Comparison of ENCODE assay signal across 23 mouse cellular contexts in genomic region chr5:135433861-135434260, GRCm38 (mm10). TPM values are rescaled to one million over a fixed set of nuclear protein-coding genes. Genes with fewer than 3 reads are reported as not detected.
DNase-seq lines count a peak whose midpoint lies in the region; ATAC-seq and TF ChIP-seq lines count a peak whose summit lies in the region.
"Had no signal": no experiment of that assay in that cellular context is flagged by ENCODE, and none has a peak within 500 bp of the region (broad histone marks: within the 10 kb centered on the region; RNA-seq: fewer than 3 reads in every experiment).

No protein-coding gene starts in this region.

- TF ChIP-seq POLR2A in ES-Bruce4 (IDR thresholded peaks at IDR 0.05; ENCODE audit: insufficient read depth, low read length) = no peak

- WGBS in intestine, postnatal 0 days = 97% methylated on average over 4 of the region's 4 CpGs
- WGBS in intestine, embryonic 16.5 days = 94% methylated on average over 4 of the region's 4 CpGs
- 99% methylated on average over 4 of the region's 4 CpGs for WGBS in lung, postnatal 0 days

- DNase-seq in lung, postnatal 0 days (ENCODE audit: low spot score) = no peak
- DNase-seq in lung, postnatal 36 days = no peak
- DNase-seq in retina, postnatal 1 day = no peak
- no peak for DNase-seq in heart, postnatal 36 days
- DNase-seq: adrenal gland, postnatal 36 days; cerebellum, postnatal 10 days; gastrocnemius, postnatal 25 days; heart, adult 18-20 months; kidney, postnatal 4 days; lung, postnatal 14 days; thymus, postnatal 25 days had no signal

- H3K27me3 ChIP-seq in intestine, postnatal 0 days (replicated peaks; ENCODE audit: control insufficient read depth, insufficient read depth, low read length) = no peaks in the 10 kb centered on the region
- H3K27me3 ChIP-seq in intestine, embryonic 16.5 days (replicated peaks; ENCODE audit: control insufficient read depth, insufficient read depth, low read length) = no peaks in the 10 kb centered on the region
- H3K27me3 ChIP-seq in lung, postnatal 0 days (replicated peaks; ENCODE audit: insufficient read depth, low read length) = no peaks in the 10 kb centered on the region
- no peaks in the 10 kb centered on the region for H3K27me3 ChIP-seq in ES-Bruce4 (ENCODE audit: control insufficient read depth, insufficient read depth, low read length, poor library complexity, severe bottlenecking)
- H3K27me3 ChIP-seq: forebrain, embryonic 15.5 days; hindbrain, embryonic 13.5 days; intestine, embryonic 15.5 days; kidney, embryonic 15.5 days; stomach, embryonic 15.5 days had no signal

- H3K9ac ChIP-seq in intestine, postnatal 0 days (ENCODE audit: low read depth, low read length) = no peak overlapping the region
- H3K9ac ChIP-seq in intestine, embryonic 16.5 days (ENCODE audit: low read depth, low read length) = no peak overlapping the region
- H3K9ac ChIP-seq in lung, postnatal 0 days (replicated peaks; ENCODE audit: low read depth) = no peak overlapping the region
- no peak overlapping the region for H3K9ac ChIP-seq in ES-Bruce4 (ENCODE audit: low read depth, poor library complexity, severe bottlenecking)
- H3K9ac ChIP-seq: forebrain, embryonic 15.5 days; hindbrain, embryonic 13.5 days; intestine, embryonic 15.5 days; kidney, embryonic 15.5 days; stomach, embryonic 15.5 days had no signal

- no peak overlapping the region for H3K4me3 ChIP-seq in intestine, postnatal 0 days (ENCODE audit: low read depth, low read length)
- H3K4me3 ChIP-seq in intestine, embryonic 16.5 days (ENCODE audit: low read length) = no peak overlapping the region
- no peak overlapping the region for H3K4me3 ChIP-seq in lung, postnatal 0 days (ENCODE audit: low read depth, low read length)
- H3K4me3 ChIP-seq in ES-Bruce4 (ENCODE audit: low read depth, low read length) = no peak overlapping the region
- H3K4me3 ChIP-seq: embryonic facial prominence, embryonic 10.5 days; forebrain, embryonic 15.5 days; hindbrain, embryonic 13.5 days; intestine, embryonic 15.5 days; kidney, embryonic 15.5 days; left cerebral cortex, adult 2 months; stomach, embryonic 15.5 days had no signal

- H3K4me1 ChIP-seq in intestine, postnatal 0 days (replicated peaks; ENCODE audit: control insufficient read depth, insufficient read depth, low read length) = no peaks in the 10 kb centered on the region
- H3K4me1 ChIP-seq in intestine, embryonic 16.5 days (ENCODE audit: control insufficient read depth, insufficient read depth, low read length) = no peaks in the 10 kb centered on the region
- H3K4me1 ChIP-seq in lung, postnatal 0 days (ENCODE audit: insufficient read depth, low read depth, low read length) = no peaks in the 10 kb centered on the region
- no peaks in the 10 kb centered on the region for H3K4me1 ChIP-seq in ES-Bruce4 (ENCODE audit: control insufficient read depth, insufficient read depth, low read length)
- H3K4me1 ChIP-seq: embryonic facial prominence, embryonic 10.5 days; forebrain, embryonic 15.5 days; hindbrain, embryonic 13.5 days; intestine, embryonic 15.5 days; kidney, embryonic 15.5 days; stomach, embryonic 15.5 days had no signal

- intact Hi-C loops in heart, postnatal 36 days (cut with DNase I) = no loop called here

- H3K27ac ChIP-seq in intestine, postnatal 0 days (ENCODE audit: low read depth, low read length) = no peak overlapping the region
- H3K27ac ChIP-seq in intestine, embryonic 16.5 days (ENCODE audit: low read length) = no peak overlapping the region
- no peak overlapping the region for H3K27ac ChIP-seq in lung, postnatal 0 days (ENCODE audit: low read length)
- H3K27ac ChIP-seq in ES-Bruce4 (ENCODE audit: insufficient read depth, low read length) = no peak overlapping the region
- H3K27ac ChIP-seq: embryonic facial prominence, embryonic 10.5 days; forebrain, embryonic 15.5 days; hindbrain, embryonic 13.5 days; intestine, embryonic 15.5 days; kidney, embryonic 15.5 days; left cerebral cortex, adult 2 months; stomach, embryonic 15.5 days had no signal

- H3K4me2 ChIP-seq in intestine, postnatal 0 days (replicated peaks; ENCODE audit: low read depth) = no peak overlapping the region
- no peak overlapping the region for H3K4me2 ChIP-seq in intestine, embryonic 16.5 days (ENCODE audit: low read depth, low read length)
- H3K4me2 ChIP-seq in lung, postnatal 0 days (replicated peaks; ENCODE audit: low read depth, low read length) = no peak overlapping the region
- H3K4me2 ChIP-seq: forebrain, embryonic 15.5 days; hindbrain, embryonic 13.5 days; intestine, embryonic 15.5 days; kidney, embryonic 15.5 days; stomach, embryonic 15.5 days had no signal

- TF ChIP-seq EP300 in lung, postnatal 0 days (IDR thresholded peaks at IDR 0.05) = no peak
- TF ChIP-seq EP300 in ES-Bruce4 (IDR thresholded peaks at IDR 0.05; ENCODE audit: insufficient read depth, low read depth, low read length) = no peak

- H3K36me3 ChIP-seq in intestine, postnatal 0 days (ENCODE audit: control insufficient read depth, insufficient read depth) = peaks cover 27% of the 10 kb centered on the region
- peaks cover 14% of the 10 kb centered on the region for H3K36me3 ChIP-seq in intestine, embryonic 16.5 days (ENCODE audit: control insufficient read depth, insufficient read depth, low read length)
- peaks cover 19% of the 10 kb centered on the region for H3K36me3 ChIP-seq in lung, postnatal 0 days (ENCODE audit: insufficient read depth, low read length)
- peaks cover 9% of the 10 kb centered on the region for H3K36me3 ChIP-seq in ES-Bruce4 (ENCODE audit: control insufficient read depth, insufficient read depth, low read length, poor library complexity, severe bottlenecking)
- H3K36me3 ChIP-seq: G1E had no signal

- 0 out of 2 replicates have a peak, but pooled peaks have one; percentile 19 for TF ChIP-seq CTCF in intestine, postnatal 0 days (IDR thresholded peaks at IDR 0.05; ENCODE audit: low read depth)
- TF ChIP-seq CTCF in lung, postnatal 0 days (IDR thresholded peaks at IDR 0.05) = peak; percentile 30
- TF ChIP-seq CTCF in ES-Bruce4 (IDR thresholded peaks at IDR 0.05; ENCODE audit: low read depth, low read length) = peak; percentile 6

- H3K9me3 ChIP-seq in intestine, postnatal 0 days (ENCODE audit: control insufficient read depth) = 0 out of 2 replicates have a peak, but pooled peaks cover 3% of the 10 kb centered on the region
- H3K9me3 ChIP-seq in intestine, embryonic 16.5 days (ENCODE audit: control insufficient read depth, low read length) = peaks cover 4% of the 10 kb centered on the region
- no peaks in the 10 kb centered on the region for H3K9me3 ChIP-seq in lung, postnatal 0 days (ENCODE audit: low read length)
- H3K9me3 ChIP-seq in ES-Bruce4 (replicated peaks; ENCODE audit: control insufficient read depth, insufficient read depth, low read length, poor library complexity, severe bottlenecking) = no peaks in the 10 kb centered on the region; the same call in 1 of the 2 replicates
- H3K9me3 ChIP-seq: forebrain, embryonic 15.5 days; kidney, embryonic 15.5 days; stomach, embryonic 15.5 days had no signal

- ATAC-seq in intestine, postnatal 0 days = no peak
- ATAC-seq in intestine, embryonic 16.5 days = no peak
- ATAC-seq in lung, postnatal 0 days = no peak
- ATAC-seq: forebrain, embryonic 15.5 days; intestine, embryonic 15.5 days; midbrain, embryonic 16.5 days had no signal

RNA-seq across cellular contexts. Expression of gene Pom121, which starts 39.5 kb away (rescaled TPM):
- 5.2 and 5.3 TPM in 2 replicates for polyA plus RNA-seq in intestine, postnatal 0 days (2015; fragmentation: Nextera tagmentation; extraction: Ambion mirVana)
- polyA plus RNA-seq in intestine, embryonic 16.5 days (2015; fragmentation: Nextera tagmentation; extraction: Ambion mirVana) = 6.9 and 7.5 TPM in 2 replicates
- 3.9 and 4.7 TPM in 2 replicates for polyA plus RNA-seq in lung, postnatal 0 days (2015; fragmentation: Nextera tagmentation; extraction: Ambion mirVana)
- polyA plus RNA-seq in ES-Bruce4 (2011; ENCODE audit: insufficient read depth, insufficient read length, low read depth, missing spikeins) = 68.9 and 71.8 TPM in 2 replicates
- total RNA-seq in heart, postnatal 36 days (2021) = 10 to 100 TPM; 11.7 to 11.9 TPM
